Mouse (Mus musculus) heart, postnatal 0 days (tissue): ENCODE measurements around the gene Fgfr3. TPM values are rescaled to one million over a fixed set of nuclear protein-coding genes. Genes with fewer than 3 reads are reported as not detected.

Experiments
- ATAC-seq: fragments of 200-750 bp; cut with Nextera tagmentation; 2 replicates; pipeline ENCODE4 v1.8.0; 2017; ENCODE audit warnings: low read depth, moderate number of reproducible peaks, moderate library complexity; ENCODE audit not compliant: insufficient read depth
- DNase-seq: peaks from one replicate; pipeline ENCODE4 v3.0.0-alpha.2; 2016; ENCODE audit warnings: low spot score
- H3K27ac ChIP-seq: fragments of 300-500 bp; sonication (generic); 2 replicates; pipeline ENCODE4 v1.5.1; 2014; ENCODE audit warnings: low read depth, mild to moderate bottlenecking
- H3K27me3 ChIP-seq: fragments of 300-500 bp; sonication (generic); 2 replicates; pipeline ENCODE4 v1.6.1; 2014; ENCODE audit warnings: low read length, mixed read lengths; ENCODE audit not compliant: control insufficient read depth, insufficient read depth
- H3K36me3 ChIP-seq: fragments of 300-500 bp; sonication (generic); replicated peaks from 2 replicates; pipeline ENCODE4 v1.6.1; 2014; ENCODE audit warnings: low read length, mixed read lengths; ENCODE audit not compliant: control insufficient read depth, insufficient read depth
- H3K4me1 ChIP-seq: fragments of 300-500 bp; sonication (generic); 2 replicates; pipeline ENCODE4 v1.6.1; 2014; ENCODE audit warnings: antibody characterized with exemption; ENCODE audit not compliant: control insufficient read depth, insufficient read depth
- H3K4me2 ChIP-seq: fragments of 300-500 bp; sonication (generic); 2 replicates; pipeline ENCODE4 v1.6.1; 2014; ENCODE audit warnings: low read depth, mild to moderate bottlenecking, low read length, moderate library complexity
- H3K4me3 ChIP-seq: fragments of 300-500 bp; sonication (generic); 2 replicates; pipeline ENCODE4 v1.5.1; 2014; ENCODE audit warnings: low read depth, low read length
- H3K9ac ChIP-seq: fragments of 300-500 bp; sonication (generic); replicated peaks from 2 replicates; pipeline ENCODE4 v1.6.1; 2014; ENCODE audit warnings: low read depth, low read length, mixed read lengths
- H3K9me3 ChIP-seq: fragments of 300-500 bp; sonication (generic); replicated peaks from 2 replicates; pipeline ENCODE4 v1.6.1; 2016; ENCODE audit warnings: low read length; ENCODE audit not compliant: control insufficient read depth
- CTCF ChIP-seq: IDR thresholded peaks from 2 replicates; pipeline ENCODE4 v1.5.1; 2016; ENCODE audit warnings: antibody characterized with exemption, control low read depth, low read depth
- EP300 ChIP-seq: IDR thresholded peaks from 2 replicates; pipeline ENCODE4 v1.6.1; 2016; ENCODE audit warnings: antibody characterized with exemption, low read depth
- WGBS: fragments of 180-500 bp; shearing (Covaris S2); extraction: QIAGEN DNeasy Blood & Tissue Kit; methylation state at CpG from one replicate; pipeline ENCODE4 v1.1.7; 2014; 5-methylcytosine and 5-hydroxymethylcytosine counted together
- polyA plus RNA-seq: library from polyadenylated mRNA; unstranded; fragments of >200 nt; fragmentation: Nextera tagmentation; extraction: Ambion mirVana; gene quantifications from 2 replicates; pipeline ENCODE4 v1.2.1, GENCODE M21; 2015
- total RNA-seq: library from RNA; depleted of rRNA; stranded (reverse); fragments of >200 nt; gene quantifications from 2 replicates; pipeline ENCODE4 v1.2.3, GENCODE M21; 2014; ENCODE audit warnings: low replicate concordance

The Fgfr3 gene
- total and polyA plus RNA-seq, 2 experiments from 2014 or later: 2.0 to 19.8 TPM

- H3K4me2 ChIP-seq: no peak overlapping the region
- H3K27me3 ChIP-seq: peaks cover 7% of the 10 kb centered on the region; the same call in 1 of the 2 replicates
- no peaks in the 10 kb centered on the region for H3K9me3 ChIP-seq
- H3K27ac ChIP-seq: no peak overlapping the region
- H3K36me3 ChIP-seq: no peaks in the 10 kb centered on the region
- WGBS: 41% methylated on average over 9 of the region's 9 CpGs
- DNase-seq (no peak), ATAC-seq (no peak)
- H3K4me1 ChIP-seq: peaks cover 11% of the 10 kb centered on the region; the same call in 1 of the 2 replicates
- H3K4me3 ChIP-seq: no peak overlapping the region
- TF ChIP-seq EP300 (no peak), CTCF (no peak)
- H3K9ac ChIP-seq: no peak overlapping the region
Measured at GRCm38 (mm10) chr5:33705612-33706349, 15.7 kb upstream of the Fgfr3 start.

- peaks cover 11% of the 10 kb centered on the region; the same call in 1 of the 2 replicates for H3K4me1 ChIP-seq
- WGBS: 100% methylated on average over 1 of the region's 1 CpGs
- H3K4me3 ChIP-seq: no peak overlapping the region
- peaks cover 2% of the 10 kb centered on the region; the same call in 1 of the 2 replicates for H3K27me3 ChIP-seq
- H3K9me3 ChIP-seq: no peaks in the 10 kb centered on the region
- ATAC-seq (no peak), DNase-seq (no peak)
- no peak overlapping the region for H3K4me2 ChIP-seq
- H3K9ac ChIP-seq: no peak overlapping the region
- TF ChIP-seq EP300 (no peak), CTCF (no peak)
- H3K36me3 ChIP-seq: no peaks in the 10 kb centered on the region
- no peak overlapping the region for H3K27ac ChIP-seq
Measured at GRCm38 (mm10) chr5:33706350-33706629, 15.2 kb upstream of the Fgfr3 start.

GRCm38 (mm10) chr5:33707163-33707562 is 14.3 kb upstream of the Fgfr3 start:
- Histone ChIP-seq H3K27me3 (no peaks in the 10 kb centered on the region), H3K9ac (no peak overlapping the region), H3K4me1 (peaks cover 11% of the 10 kb centered on the region; the same call in 1 of the 2 replicates), H3K4me2 (no peak overlapping the region), H3K4me3 (no peak overlapping the region), H3K27ac (no peak overlapping the region), H3K36me3 (no peaks in the 10 kb centered on the region), H3K9me3 (no peaks in the 10 kb centered on the region)
- TF ChIP-seq CTCF (no peak), EP300 (no peak)
- WGBS: 28% methylated on average over 4 of the region's 4 CpGs
- no peak for ATAC-seq
- no peak for DNase-seq

GRCm38 (mm10) chr5:33709037-33709436 is 12.4 kb upstream of the Fgfr3 start:
- no peak overlapping the region for H3K4me2 ChIP-seq
- ATAC-seq (no peak), DNase-seq (no peak)
- H3K27ac ChIP-seq: no peak overlapping the region
- no peaks in the 10 kb centered on the region for H3K27me3 ChIP-seq
- no peaks in the 10 kb centered on the region for H3K36me3 ChIP-seq
- H3K4me1 ChIP-seq: peaks cover 11% of the 10 kb centered on the region; the same call in 1 of the 2 replicates
- no peak overlapping the region for H3K4me3 ChIP-seq
- 47% methylated on average over 2 of the region's 2 CpGs for WGBS
- no peak overlapping the region for H3K9ac ChIP-seq
- H3K9me3 ChIP-seq: no peaks in the 10 kb centered on the region
- TF ChIP-seq EP300: no peak
- TF ChIP-seq CTCF: no peak

- Histone ChIP-seq H3K36me3 (no peaks in the 10 kb centered on the region), H3K27ac (no peak overlapping the region), H3K27me3 (no peaks in the 10 kb centered on the region), H3K4me1 (no peaks in the 10 kb centered on the region), H3K9me3 (no peaks in the 10 kb centered on the region), H3K9ac (no peak overlapping the region), H3K4me2 (no peak overlapping the region), H3K4me3 (no peak overlapping the region)
- DNase-seq (no peak), ATAC-seq (no peak)
- TF ChIP-seq EP300 (no peak), CTCF (no peak)
- 65% methylated on average over 2 of the region's 2 CpGs for WGBS
Measured at GRCm38 (mm10) chr5:33712550-33712949, 8.9 kb upstream of the Fgfr3 start.

GRCm38 (mm10) chr5:33715182-33715581 is 6.3 kb upstream of the Fgfr3 start:
- TF ChIP-seq EP300 (no peak), CTCF (no peak)
- Histone ChIP-seq H3K9me3 (no peaks in the 10 kb centered on the region), H3K27me3 (0 out of 2 replicates have a peak, but pooled peaks cover 7% of the 10 kb centered on the region), H3K9ac (no peak overlapping the region), H3K4me2 (no peak overlapping the region), H3K27ac (no peak overlapping the region), H3K4me3 (no peak overlapping the region), H3K4me1 (no peaks in the 10 kb centered on the region), H3K36me3 (no peaks in the 10 kb centered on the region)
- DNase-seq: no peak
- 62% methylated on average over 2 of the region's 2 CpGs for WGBS
- ATAC-seq: no peak
